27 mouse cellular contexts compared by ENCODE assay signal in genomic region chr8:13695203-13695867, GRCm38 (mm10). TPM values are rescaled to one million over a fixed set of nuclear protein-coding genes. Genes with fewer than 3 reads are reported as not detected.
DNase-seq lines count a peak whose midpoint lies in the region; ATAC-seq and TF ChIP-seq lines count a peak whose summit lies in the region.
"Had no signal": no experiment of that assay in that cellular context is flagged by ENCODE, and none has a peak within 500 bp of the region (broad histone marks: within the 10 kb centered on the region; RNA-seq: fewer than 3 reads in every experiment).

No protein-coding gene starts in this region.

- peak overlapping the region; percentile 57 for H3K4me3 ChIP-seq in megakaryocyte, embryonic 14.5 days (replicated peaks)
- no peak overlapping the region for H3K4me3 ChIP-seq in intestine, postnatal 0 days (ENCODE audit: low read depth, low read length)
- H3K4me3 ChIP-seq: embryonic facial prominence, embryonic 15.5 days; kidney, embryonic 15.5 days; liver, embryonic 13.5 days had no signal

- DNase-seq in cerebellum, adult 9-10 months = peak; percentile 17
- no peak for DNase-seq in cerebellum, postnatal 36 days
- no peak for DNase-seq in heart, postnatal 10 days
- DNase-seq in adipocyte (ENCODE audit: low spot score) = no peak
- DNase-seq: heart, postnatal 4 days; kidney, postnatal 36 days; liver, embryonic 13.5 days; lung, adult 2 months; lung, postnatal 14 days had no signal

- no peak overlapping the region for H3K9ac ChIP-seq in intestine, postnatal 0 days (ENCODE audit: low read depth, low read length)
- H3K9ac ChIP-seq: embryonic facial prominence, embryonic 15.5 days; hindbrain, embryonic 14.5 days; kidney, embryonic 15.5 days; liver, embryonic 13.5 days had no signal

- H3K9me3 ChIP-seq in megakaryocyte, embryonic 14.5 days = no peaks in the 10 kb centered on the region
- no peaks in the 10 kb centered on the region for H3K9me3 ChIP-seq in intestine, postnatal 0 days (ENCODE audit: control insufficient read depth)
- H3K9me3 ChIP-seq: embryonic facial prominence, embryonic 15.5 days; G1E; kidney, embryonic 15.5 days; liver, embryonic 13.5 days had no signal

- ATAC-seq in megakaryocyte, adult 5-6 weeks (ENCODE audit: poor library complexity, severe bottlenecking) = no peak
- ATAC-seq in intestine, postnatal 0 days = peak; percentile 78
- no peak for ATAC-seq in megakaryocyte progenitor cell, adult 5-6 weeks (replicated peaks; ENCODE audit: poor library complexity)
- ATAC-seq: activated CD4-positive, CD25-positive, alpha-beta regulatory T cell, adult 4 months; forebrain, embryonic 16.5 days; midbrain, embryonic 16.5 days had no signal

- intact Hi-C loops in heart, postnatal 10 days (cut with DNase I) = no loop called here

- H3K27ac ChIP-seq in intestine, postnatal 0 days (ENCODE audit: low read depth, low read length) = peak overlapping the region; percentile 60
- H3K27ac ChIP-seq: embryonic facial prominence, embryonic 15.5 days; hindbrain, embryonic 14.5 days; kidney, embryonic 15.5 days; liver, embryonic 13.5 days had no signal

- H3K27me3 ChIP-seq in megakaryocyte, embryonic 14.5 days (replicated peaks) = peaks cover 5% of the 10 kb centered on the region
- no peaks in the 10 kb centered on the region for H3K27me3 ChIP-seq in intestine, postnatal 0 days (replicated peaks; ENCODE audit: control insufficient read depth, insufficient read depth, low read length)
- H3K27me3 ChIP-seq: CH12.LX; embryonic facial prominence, embryonic 15.5 days; liver, embryonic 13.5 days had no signal

- H3K36me3 ChIP-seq in megakaryocyte, embryonic 14.5 days (replicated peaks; ENCODE audit: low read length) = peaks cover 10% of the 10 kb centered on the region
- no peaks in the 10 kb centered on the region for H3K36me3 ChIP-seq in intestine, postnatal 0 days (ENCODE audit: control insufficient read depth, insufficient read depth)
- H3K36me3 ChIP-seq: embryonic facial prominence, embryonic 15.5 days; G1E; kidney, embryonic 15.5 days; liver, embryonic 13.5 days had no signal

- no peak overlapping the region; the same call in 1 of the 2 replicates for H3K4me2 ChIP-seq in intestine, postnatal 0 days (replicated peaks; ENCODE audit: low read depth)
- H3K4me2 ChIP-seq: embryonic facial prominence, embryonic 15.5 days; hindbrain, embryonic 14.5 days; kidney, embryonic 15.5 days; liver, embryonic 13.5 days had no signal

- TF ChIP-seq CTCF in intestine, postnatal 0 days (IDR thresholded peaks at IDR 0.05; ENCODE audit: low read depth) = no peak

- WGBS in intestine, postnatal 0 days = 64% methylated on average over 10 of the region's 10 CpGs

- peaks cover 86% of the 10 kb centered on the region for H3K4me1 ChIP-seq in megakaryocyte, embryonic 14.5 days
- H3K4me1 ChIP-seq in intestine, postnatal 0 days (replicated peaks; ENCODE audit: control insufficient read depth, insufficient read depth, low read length) = no peaks in the 10 kb centered on the region; the same call in 1 of the 2 replicates
- H3K4me1 ChIP-seq: embryonic facial prominence, embryonic 15.5 days had no signal

RNA-seq across cellular contexts. Expression of gene Cfap97d2, which starts 10.4 kb away (rescaled TPM):
- polyA plus RNA-seq in megakaryocyte, embryonic 14.5 days (2012; ENCODE audit: insufficient read depth, low replicate concordance) = 6.9 TPM in 1 of 2 replicates, not detected in the other
- not detected in 2 replicates for total RNA-seq in megakaryocyte, adult 5-6 weeks (2015)
- total RNA-seq in megakaryocyte, adult 5-6 weeks (2017) = not detected in 2 replicates
- not detected in 2 replicates for polyA plus RNA-seq in intestine, postnatal 0 days (2015; fragmentation: Nextera tagmentation; extraction: Ambion mirVana)
- not detected for total RNA-seq in heart, postnatal 10 days (2021)
- total RNA-seq in megakaryocyte progenitor cell, adult 5-6 weeks (2015) = not detected in 2 replicates
- not detected in 2 replicates for total RNA-seq in megakaryocyte progenitor cell, adult 5-6 weeks (2017)
- total RNA-seq: adrenal gland, postnatal 14 days; CH12.LX; common myeloid progenitor, adult 5-6 weeks; gastrocnemius, postnatal 4 days; heart, adult 8-10 months; heart, postnatal 4 days had no signal
- polyA plus RNA-seq: activated CD4-positive, CD25-positive, alpha-beta regulatory T cell, adult 4 months; G1E; heart, embryonic 14.5 days; intestine, embryonic 14.5 days; kidney, embryonic 15.5 days; liver, embryonic 13.5 days had no signal

RNA-seq across cellular contexts. Expression of gene Rasa3, which starts 17.9 kb away (rescaled TPM):
- 86.3 and 103 TPM in 2 replicates for polyA plus RNA-seq in megakaryocyte, embryonic 14.5 days (2012; ENCODE audit: insufficient read depth, low replicate concordance)
- 72.8 and 75.0 TPM in 2 replicates for total RNA-seq in megakaryocyte, adult 5-6 weeks (2015)
- 159 and 164 TPM in 2 replicates for total RNA-seq in megakaryocyte, adult 5-6 weeks (2017)
- polyA plus RNA-seq in intestine, postnatal 0 days (2015; fragmentation: Nextera tagmentation; extraction: Ambion mirVana) = 9.8 and 9.9 TPM in 2 replicates
- 10 to 100 TPM; 22.3 to 25.1 TPM for total RNA-seq in heart, postnatal 10 days (2021)
- 24.1 and 36.8 TPM in 2 replicates for total RNA-seq in megakaryocyte progenitor cell, adult 5-6 weeks (2015)
- total RNA-seq in megakaryocyte progenitor cell, adult 5-6 weeks (2017) = 49.3 and 51.3 TPM in 2 replicates
